Mouse (Mus musculus): ENCODE results near the gene Fv1.

Gene Fv1

GRCm38 (mm10) chr4:147886158-147886557 lies 17.4 kb downstream of the Fv1 start:
- no peak for DNase-seq (ENCODE audit: low read depth)

GRCm38 (mm10) chr4:147887277-147887676 lies 18.5 kb downstream of the Fv1 start:
- no peak for DNase-seq (ENCODE audit: low read depth)

- no peak for DNase-seq (ENCODE audit: low read depth)
Observed at GRCm38 (mm10) chr4:147888237-147888636, 19.5 kb downstream of the Fv1 start.

GRCm38 (mm10) chr4:147890341-147890740 lies 21.6 kb downstream of the Fv1 start:
- DNase-seq (ENCODE audit: low read depth), result no peak

- DNase-seq (ENCODE audit: low read depth), result no peak
Observed at GRCm38 (mm10) chr4:147895815-147896330, 27.1 kb downstream of the Fv1 start.

GRCm38 (mm10) chr4:147896411-147896810 lies 27.6 kb downstream of the Fv1 start:
- DNase-seq (ENCODE audit: low read depth), result no peak

- no peak for DNase-seq (ENCODE audit: low read depth)
Observed at GRCm38 (mm10) chr4:147897348-147897747, 28.6 kb downstream of the Fv1 start.

- DNase-seq (ENCODE audit: low read depth), result no peak
Observed at GRCm38 (mm10) chr4:147900452-147900851, 31.7 kb downstream of the Fv1 start.

- DNase-seq (ENCODE audit: low read depth), result no peak
Observed at GRCm38 (mm10) chr4:147902906-147903500, 34.2 kb downstream of the Fv1 start.

- DNase-seq (ENCODE audit: low read depth), result no peak
Observed at GRCm38 (mm10) chr4:147903601-147904000, 34.8 kb downstream of the Fv1 start.

- peak; percentile 93 for DNase-seq (ENCODE audit: low read depth)
Observed at GRCm38 (mm10) chr4:147904313-147905089, 35.7 kb downstream of the Fv1 start, which contains the start of gene Mfn2. TSS of gene Mfn2 (minus strand) at chr4:147904704.

GRCm38 (mm10) chr4:147905090-147905659 lies 36.4 kb downstream of the Fv1 start:
- DNase-seq (ENCODE audit: low read depth), result no peak

GRCm38 (mm10) chr4:147906230-147906629 lies 37.5 kb downstream of the Fv1 start:
- DNase-seq (ENCODE audit: low read depth), result no peak

- DNase-seq (ENCODE audit: low read depth), result no peak
Observed at GRCm38 (mm10) chr4:147909486-147909885, 40.7 kb downstream of the Fv1 start.

- DNase-seq (ENCODE audit: low read depth), result peak; percentile 45
Observed at GRCm38 (mm10) chr4:147918459-147919121, 49.8 kb downstream of the Fv1 start.
